Mouse (Mus musculus): ENCODE measurements at regions not wholly inside any gene's neighbourhood (a gene's known extent, or its start where the extent isn't known, plus 50 kb on each side); places are given as distances from the start of the nearest gene placed in this dataset.

GRCm38 (mm10) chr16:12931111-12931510 lies 178.4 kb upstream of the Ercc4 start:
- no peak for DNase-seq

DNA sequence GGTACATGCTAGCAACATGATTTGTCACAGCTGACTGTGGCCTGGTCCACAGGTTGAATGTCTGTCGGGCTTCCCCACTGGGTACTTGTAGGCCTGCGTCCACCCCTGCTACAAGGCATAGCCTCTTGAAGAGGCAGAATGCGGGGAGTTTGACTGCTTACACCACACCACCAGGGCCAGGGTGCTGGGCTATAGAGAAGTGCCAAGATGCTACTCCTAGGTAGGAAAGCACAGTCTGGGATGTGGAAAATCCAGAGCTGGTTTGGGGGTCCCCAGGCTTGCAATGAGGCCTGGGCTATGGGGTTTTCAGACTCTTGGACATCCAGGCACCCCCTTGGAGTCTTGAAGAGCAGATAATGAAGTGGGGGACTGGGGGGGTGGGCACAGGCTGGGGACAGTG lies 176.5 kb upstream of the Ercc4 start:
- DNase-seq, result no peak

GRCm38 (mm10) chr16:12934586-12934985 lies 174.9 kb upstream of the Ercc4 start:
- DNase-seq, result no peak

DNA sequence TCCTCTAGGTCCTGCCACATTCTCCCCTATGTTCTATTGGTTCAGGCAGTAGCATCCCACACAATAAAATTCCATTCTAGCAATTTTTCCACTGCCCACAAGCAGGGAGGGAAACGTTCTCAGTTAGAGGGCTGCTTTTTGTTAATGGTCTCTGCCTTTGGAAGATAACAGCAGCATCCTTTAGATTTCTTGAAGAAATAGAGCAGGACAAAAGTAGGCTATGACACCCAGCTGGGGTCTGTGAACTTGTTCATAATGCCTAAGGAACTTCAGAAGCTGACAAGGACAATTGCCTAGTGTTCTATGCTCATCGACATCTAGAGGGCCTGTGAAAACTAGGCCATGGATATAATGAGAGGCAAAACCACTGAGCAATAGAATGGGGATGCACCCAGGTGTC lies 174.2 kb upstream of the Ercc4 start:
- no peak for DNase-seq

- DNase-seq, result no peak
Measured at GRCm38 (mm10) chr16:12936571-12936970, 172.9 kb upstream of the Ercc4 start.

- DNase-seq, result no peak
Measured at GRCm38 (mm10) chr16:12938563-12938962, 170.9 kb upstream of the Ercc4 start.

GRCm38 (mm10) chr16:12951176-12951575 lies 158.3 kb upstream of the Ercc4 start:
- DNase-seq, result no peak

DNA sequence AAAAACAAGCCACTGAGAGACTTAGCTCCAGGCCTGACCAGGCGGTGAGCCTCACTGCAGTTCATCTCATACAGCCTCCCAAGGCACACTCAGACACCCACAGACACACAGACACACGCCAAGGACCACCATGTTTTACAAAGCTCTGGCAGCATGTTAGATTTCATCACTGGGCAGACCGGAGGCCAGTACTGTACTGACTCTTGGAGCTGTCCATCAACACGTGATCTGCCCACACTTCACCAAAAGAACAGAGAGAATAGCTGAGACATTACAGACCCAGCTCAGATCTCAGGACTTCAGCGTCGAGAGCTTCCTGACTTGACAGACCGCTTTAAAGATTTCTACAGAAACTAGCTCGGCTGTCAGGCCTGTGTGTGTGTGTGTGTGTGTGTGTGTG lies 155.5 kb upstream of the Ercc4 start:
- DNase-seq, result no peak

DNA sequence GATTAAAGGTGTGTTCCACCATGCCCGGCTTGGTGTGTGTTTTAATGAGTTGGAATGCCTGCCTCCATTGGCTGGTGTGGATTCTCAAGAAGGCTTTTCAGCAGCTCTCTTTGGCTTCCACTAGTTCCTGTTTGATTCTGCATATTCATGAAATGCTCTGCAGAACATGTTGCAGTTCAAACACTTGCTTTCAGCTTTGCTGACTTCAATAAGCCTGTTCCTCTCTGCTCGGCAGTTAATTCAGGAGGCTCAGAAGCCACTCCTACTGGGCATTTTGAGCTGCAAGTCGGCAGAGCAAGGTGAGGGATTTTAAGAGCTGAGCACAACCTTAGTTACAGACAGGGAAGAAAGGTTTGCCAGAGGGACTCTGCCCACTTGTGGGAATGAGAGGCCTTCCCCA lies 153.1 kb upstream of the Ercc4 start:
- DNase-seq, result no peak

DNA sequence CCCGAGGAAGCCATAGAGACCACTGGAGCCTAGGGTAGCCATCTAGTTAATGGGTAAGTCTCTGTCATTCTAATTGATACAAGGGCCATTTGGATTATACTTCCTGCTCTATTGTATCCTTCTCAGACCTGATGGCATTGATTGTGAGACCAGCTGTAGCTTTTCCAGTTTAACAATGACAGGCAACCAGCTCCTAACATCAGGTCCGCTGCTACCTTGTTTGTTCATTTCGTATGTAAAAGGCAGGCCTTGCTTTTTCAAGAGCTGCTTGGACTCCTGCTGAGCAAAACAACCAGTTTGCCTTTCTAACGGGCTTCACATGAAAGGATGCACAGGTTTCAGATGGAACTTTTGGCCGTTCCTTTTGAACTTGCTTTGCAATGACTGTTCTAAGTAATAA lies 148.6 kb upstream of the Ercc4 start:
- no peak for DNase-seq

DNA sequence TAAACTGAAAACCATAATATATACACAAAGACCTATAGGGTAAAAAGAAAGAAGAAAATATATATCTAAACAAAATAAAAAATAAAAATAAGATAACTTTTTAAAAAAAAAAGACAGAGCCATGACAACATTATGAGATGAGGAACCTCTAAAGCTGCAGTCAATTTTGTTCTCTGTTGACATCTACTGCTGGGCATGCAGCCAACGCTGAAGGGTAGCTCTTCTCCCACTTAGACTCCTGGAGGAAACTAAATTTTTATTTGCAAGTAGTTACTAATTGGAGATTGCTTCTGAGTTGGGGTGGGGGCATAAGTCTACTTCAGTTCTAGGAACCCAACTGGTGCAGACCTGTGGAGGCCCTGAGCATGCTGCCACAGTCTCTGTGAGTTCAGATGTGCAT lies 126.8 kb upstream of the Ercc4 start:
- DNase-seq, result no peak

GRCm38 (mm10) chr16:13001288-13001880 lies 108.1 kb upstream of the Ercc4 start:
- DNase-seq, result no peak

DNA sequence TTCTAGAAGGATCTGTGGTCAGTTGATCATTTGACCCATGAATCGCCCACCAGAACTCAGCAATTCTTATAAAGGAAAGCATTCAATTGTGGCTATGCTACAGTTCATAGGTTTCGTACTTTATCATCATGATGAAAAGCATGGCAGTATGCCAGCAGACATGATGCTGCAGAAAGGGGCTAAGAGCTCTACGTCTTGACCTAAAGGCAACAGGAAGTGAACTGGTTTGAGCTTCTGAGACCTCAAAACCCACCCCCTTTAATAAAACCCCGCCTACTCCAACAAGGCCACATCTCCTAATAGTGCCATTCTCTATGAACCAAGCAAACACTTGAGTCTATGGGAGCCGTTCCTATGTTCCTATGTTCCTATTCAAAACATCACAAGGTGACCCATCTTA lies 96.6 kb upstream of the Ercc4 start:
- DNase-seq, result no peak

GRCm38 (mm10) chr16:13013891-13014644 lies 95.4 kb upstream of the Ercc4 start:
- no peak for DNase-seq

GRCm38 (mm10) chr16:13022875-13023274 lies 86.6 kb upstream of the Ercc4 start:
- no peak for DNase-seq

DNA sequence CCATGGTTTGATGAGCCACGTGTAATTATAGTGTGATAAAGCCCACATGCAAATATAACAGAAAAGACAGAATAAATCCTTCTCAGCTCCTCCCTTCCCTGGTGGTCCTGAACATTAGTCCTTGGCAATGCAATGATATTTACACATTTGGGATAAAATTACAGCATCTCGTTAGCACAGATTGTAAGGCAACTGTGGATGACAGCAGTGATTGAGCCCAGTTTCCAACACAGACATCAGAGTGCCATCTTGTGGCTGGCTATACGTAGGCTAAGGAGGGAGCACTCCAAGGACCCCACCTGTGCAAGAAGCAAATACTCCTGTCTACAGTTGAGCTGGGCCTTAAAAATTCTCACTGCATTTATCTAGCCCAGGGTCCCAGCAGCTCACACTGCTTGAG lies 84.1 kb upstream of the Ercc4 start:
- DNase-seq, result peak; percentile 5

GRCm38 (mm10) chr16:13034136-13034535 lies 75.3 kb upstream of the Ercc4 start:
- no peak for DNase-seq

- no peak for DNase-seq
Measured at GRCm38 (mm10) chr16:13036596-13036995, 72.9 kb upstream of the Ercc4 start.

GRCm38 (mm10) chr16:13040312-13041100 lies 69.0 kb upstream of the Ercc4 start:
- no peak for DNase-seq

DNA sequence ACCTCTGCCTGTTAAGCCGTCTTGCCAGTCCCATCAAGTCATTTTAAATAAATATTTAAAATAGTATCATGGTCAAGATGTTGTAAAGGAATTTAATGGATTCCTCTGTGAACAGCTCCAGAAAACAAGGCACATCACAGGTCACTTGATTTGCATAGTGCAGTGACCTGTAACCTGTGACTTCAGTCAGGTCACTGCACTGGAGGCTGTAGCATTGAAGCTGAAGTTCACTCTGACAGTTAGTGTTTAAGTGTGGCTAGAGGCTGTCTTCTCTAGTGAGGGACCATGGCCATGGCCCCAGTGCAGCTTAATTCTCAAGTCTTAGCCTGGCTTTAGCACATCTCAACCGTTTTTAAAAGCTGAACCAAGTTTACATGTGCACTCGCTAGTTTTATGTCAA lies 68.1 kb upstream of the Ercc4 start:
- DNase-seq, result no peak

- no peak for DNase-seq
Measured at GRCm38 (mm10) chr16:13045079-13045590, 64.3 kb upstream of the Ercc4 start.

DNA sequence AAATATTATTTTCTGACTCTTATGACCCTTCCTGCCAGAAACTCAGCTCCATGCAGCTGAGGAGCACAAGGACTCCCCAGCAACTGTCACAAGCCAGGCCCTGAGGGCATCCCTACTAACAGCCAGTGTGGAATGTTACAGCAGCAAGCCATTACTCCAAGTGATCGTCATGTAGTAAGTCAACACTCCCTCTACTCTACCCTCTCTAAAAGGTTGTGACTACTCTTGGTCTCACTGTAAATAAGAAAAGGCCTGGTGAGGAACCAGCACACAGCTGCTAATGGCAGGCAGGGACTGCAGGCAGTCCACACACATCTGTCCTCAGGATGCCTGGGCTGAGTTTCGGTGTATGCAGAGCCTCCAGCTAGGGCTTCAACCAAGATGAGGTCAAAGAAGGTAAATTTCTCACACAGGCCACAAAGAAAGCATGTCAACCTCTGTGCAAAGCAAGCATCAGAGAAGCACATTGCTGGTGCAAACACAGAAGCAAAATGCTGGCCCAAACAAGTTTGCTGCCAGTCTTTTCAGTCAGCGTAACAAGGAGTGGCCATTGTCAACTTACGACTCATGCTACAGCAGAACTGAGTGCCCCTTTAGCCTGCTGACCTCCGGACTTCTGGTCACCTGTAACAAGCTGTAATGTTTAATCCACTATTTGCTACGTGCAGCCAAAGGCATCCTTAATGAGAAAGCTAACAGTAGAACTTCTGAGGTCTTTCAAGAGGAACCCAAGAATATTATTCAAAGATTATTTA lies 62.9 kb upstream of the Ercc4 start:
- no peak for DNase-seq

- no peak for DNase-seq
Measured at GRCm38 (mm10) chr16:13049321-13049720, 60.2 kb upstream of the Ercc4 start.

Data from cerebellum, adult 9-11 months (tissue).